Mouse (Mus musculus) stomach, postnatal 0 days (tissue): Measurements from ENCODE around the gene Plg.

Experiments
- CTCF ChIP-seq: IDR thresholded peaks from 2 replicates; pipeline ENCODE4 v1.5.1; 2016; ENCODE audit warnings: antibody characterized with exemption, low read depth, mild to moderate bottlenecking, moderate library complexity
- EP300 ChIP-seq: optimal IDR thresholded peaks from 2 replicates; pipeline ENCODE3; 2016; ENCODE audit warnings: antibody characterized with exemption

DNA sequence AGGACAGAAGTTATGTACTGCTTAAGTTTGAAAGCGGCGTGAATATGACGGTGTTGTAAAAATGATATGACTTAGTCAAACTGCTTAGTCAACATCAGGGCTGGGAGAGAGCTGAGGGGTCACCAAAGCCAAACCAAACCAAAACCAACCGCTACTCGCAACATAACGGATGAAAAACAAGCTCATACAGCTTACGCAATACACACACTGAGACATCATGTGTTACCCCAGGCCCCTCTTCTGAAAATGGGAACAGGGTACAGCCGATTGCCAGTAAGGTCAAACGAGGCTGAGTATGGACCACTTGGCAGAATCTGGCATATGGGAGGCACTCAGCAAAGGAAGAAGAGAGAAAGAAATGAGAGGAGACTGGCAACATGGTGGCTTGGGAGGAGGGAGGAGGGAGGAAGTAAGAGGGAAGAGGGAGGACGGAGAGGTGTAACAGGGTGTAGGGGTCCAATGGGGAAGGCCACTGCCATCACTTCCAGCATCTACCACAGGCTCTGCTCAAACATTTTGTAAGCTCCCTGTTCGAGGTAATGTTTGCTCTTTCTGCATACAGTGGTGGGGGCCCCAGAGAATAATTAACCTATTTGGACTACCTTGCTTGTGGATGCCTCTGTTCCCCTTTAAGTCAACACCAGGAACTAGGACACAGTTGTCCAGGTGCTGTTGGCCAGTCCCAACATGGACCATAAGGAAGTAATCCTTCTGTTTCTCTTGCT, at the start of gene Plg:
- TF ChIP-seq CTCF = no peak
- no peak for TF ChIP-seq EP300
